Mouse (Mus musculus): ENCODE data around the gene Xcr1.

DNA sequence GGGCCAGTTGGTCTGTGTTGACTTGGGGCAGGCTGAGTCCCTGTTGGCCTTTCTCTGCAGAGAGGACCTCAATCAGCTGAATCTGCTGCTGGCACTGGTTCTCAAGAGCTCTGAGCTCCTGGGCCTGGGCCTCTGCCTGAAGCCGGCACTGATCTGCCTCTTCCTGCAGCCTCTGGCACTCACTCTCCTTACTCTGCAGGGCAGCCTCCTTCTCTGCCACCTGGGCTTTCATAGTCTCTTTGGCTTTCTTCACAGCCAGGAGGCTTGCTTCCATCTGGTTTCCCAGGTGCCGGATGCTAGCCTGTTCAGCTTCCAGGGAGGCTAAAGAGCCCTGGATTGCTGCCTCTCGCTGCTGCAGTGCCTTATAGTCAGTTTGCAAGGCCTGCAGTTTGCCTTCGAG is 32.9 kb downstream of the Xcr1 start:
- TF ChIP-seq CTCF (IDR thresholded peaks at IDR 0.05; ENCODE audit: low read depth): no peak
- TF ChIP-seq EP300 (IDR thresholded peaks at IDR 0.05; ENCODE audit: low read depth): no peak

All from liver, embryonic 14.5 days (tissue).